Mouse (Mus musculus) MEL (cell line): ENCODE data around the gene Galnt17.

Experiments
- CTCF ChIP-seq, 3 experiments: IDR thresholded peaks in 2 of 3; conservative IDR thresholded peaks in 1 of 3; 2 replicates each; pipeline ENCODE4 v1.5.1; 2011 to 2012; ENCODE audit warnings: low read length in 3 of 3, low read depth in 2 of 3, mild to moderate bottlenecking in 2 of 3, improper control_type of control experiment in 1 of 3, inconsistent platforms in 1 of 3, mixed read lengths in 1 of 3, moderate library complexity in 1 of 3; ENCODE audit not compliant: control insufficient read depth in 1 of 3, insufficient read depth in 1 of 3, poor library complexity in 1 of 3, severe bottlenecking in 1 of 3
- EP300 ChIP-seq, 2 experiments: IDR thresholded peaks; 2 replicates each; pipeline ENCODE4 v1.6.1; 2011; ENCODE audit warnings: improper control_type of control experiment in 2 of 2, low read length in 2 of 2, low read depth in 1 of 2, mild to moderate bottlenecking in 1 of 2
- GABPA ChIP-seq: IDR thresholded peaks from 2 replicates; pipeline ENCODE4 v1.6.1; 2012; ENCODE audit warnings: low read depth, mild to moderate bottlenecking, inconsistent platforms, low read length, improper control_type of control experiment, moderate library complexity
- GATA1 ChIP-seq: IDR thresholded peaks from 2 replicates; pipeline ENCODE4 v1.6.1; 2011; ENCODE audit warnings: low read depth, low read length, improper control_type of control experiment
- MAX ChIP-seq: IDR thresholded peaks from 2 replicates; pipeline ENCODE4 v1.6.1; 2011; ENCODE audit warnings: low read length, improper control_type of control experiment
- MYB ChIP-seq: IDR thresholded peaks from 2 replicates; pipeline ENCODE4 v1.6.1; 2011; ENCODE audit warnings: mild to moderate bottlenecking, low read depth, low read length, improper control_type of control experiment
- POLR2A ChIP-seq, 2 experiments: IDR thresholded peaks; 2 replicates each; pipeline ENCODE4 v1.6.1; 2011 to 2012; ENCODE audit warnings: low read length in 2 of 2, mild to moderate bottlenecking in 2 of 2, control low read depth in 1 of 2, improper control_type of control experiment in 1 of 2, low read depth in 1 of 2, moderate library complexity in 1 of 2; ENCODE audit not compliant: control insufficient read depth in 1 of 2, insufficient read depth in 1 of 2, poor library complexity in 1 of 2
- POLR2AphosphoS5 ChIP-seq: IDR thresholded peaks from 2 replicates; pipeline ENCODE4 v1.6.1; 2012; ENCODE audit warnings: low read depth, borderline replicate concordance, mild to moderate bottlenecking, inconsistent platforms, low read length, moderate library complexity, mixed read lengths
- SMC3 ChIP-seq: IDR thresholded peaks from 2 replicates; pipeline ENCODE4 v1.6.1; 2011; ENCODE audit warnings: low read depth, low read length, improper control_type of control experiment
- TCF12 ChIP-seq: IDR thresholded peaks from 2 replicates; pipeline ENCODE4 v1.6.1; 2014; ENCODE audit warnings: low read depth, mild to moderate bottlenecking, inconsistent platforms, low read length, improper control_type of control experiment, moderate library complexity
- UBTF ChIP-seq: IDR thresholded peaks from 2 replicates; pipeline ENCODE4 v1.6.1; 2012; ENCODE audit warnings: low read depth, mild to moderate bottlenecking, inconsistent platforms, low read length, improper control_type of control experiment, moderate library complexity, borderline replicate concordance; ENCODE audit not compliant: insufficient read depth
- USF1 ChIP-seq: IDR thresholded peaks from 2 replicates; pipeline ENCODE4 v1.6.1; 2014; ENCODE audit warnings: low read depth, mild to moderate bottlenecking, inconsistent platforms, low read length, improper control_type of control experiment, moderate library complexity
- ZKSCAN1 ChIP-seq: IDR thresholded peaks from 2 replicates; pipeline ENCODE4 v1.6.1; 2012; ENCODE audit warnings: low read depth, mild to moderate bottlenecking, inconsistent platforms, low read length, improper control_type of control experiment, moderate library complexity
- ZNF384 ChIP-seq: IDR thresholded peaks from 2 replicates; pipeline ENCODE4 v1.6.1; 2012; ENCODE audit warnings: low read depth, mild to moderate bottlenecking, inconsistent platforms, low read length, improper control_type of control experiment

- TF ChIP-seq POLR2AphosphoS5 (no peak), CTCF (IDR thresholded peaks at IDR 0.05 in 2 of 3, conservative IDR thresholded peaks at IDR 0.05 in 1 of 3; ENCODE audit: control insufficient read depth in 1 of 3, insufficient read depth in 1 of 3, low read depth in 2 of 3, low read length in 3 of 3, poor library complexity in 1 of 3, severe bottlenecking in 1 of 3) (no peak), TCF12 (no peak), UBTF (no peak), MAX (no peak), ZNF384 (no peak), GABPA (no peak), USF1 (no peak), POLR2A (IDR thresholded peaks at IDR 0.05; ENCODE audit: control insufficient read depth in 1 of 2, insufficient read depth in 1 of 2, low read depth in 1 of 2, low read length in 2 of 2, poor library complexity in 1 of 2) (no peak), MYB (no peak), SMC3 (no peak), ZKSCAN1 (no peak), GATA1 (no peak), EP300 (IDR thresholded peaks at IDR 0.05; ENCODE audit: low read depth in 1 of 2, low read length in 2 of 2) (no peak)
These were observed 225.1 kb downstream of the Galnt17 start for GRCm38 (mm10) chr5:131083072-131083657.
